Mouse (Mus musculus) olfactory bulb, adult 2 months (tissue): Measurements from ENCODE around the gene Mogs. TPM values are rescaled to one million over a fixed set of nuclear protein-coding genes. Genes with fewer than 3 reads are reported as not detected.

Experiments used
- H3K27ac ChIP-seq: fragments of 200-500 bp; 2 replicates; pipeline ENCODE4 v1.5.1; 2012; ENCODE audit warnings: low read depth, low read length; ENCODE audit not compliant: insufficient read depth
- H3K4me1 ChIP-seq: fragments of 200-500 bp; 2 replicates; pipeline ENCODE4 v1.6.1; 2012; ENCODE audit warnings: low read length; ENCODE audit not compliant: control insufficient read depth, insufficient read depth
- H3K4me3 ChIP-seq: fragments of 200-500 bp; 2 replicates; pipeline ENCODE4 v1.5.1; 2012; ENCODE audit warnings: mild to moderate bottlenecking, low read depth, low read length, moderate library complexity; ENCODE audit not compliant: insufficient read depth
- CTCF ChIP-seq: fragments of 200-500 bp; IDR thresholded peaks from 2 replicates; pipeline ENCODE4 v1.5.1; 2012; ENCODE audit warnings: low read depth, mild to moderate bottlenecking, low read length, moderate library complexity; ENCODE audit not compliant: insufficient read depth
- POLR2A ChIP-seq: fragments of 200-500 bp; IDR thresholded peaks from 2 replicates; pipeline ENCODE4 v1.6.1; 2012; ENCODE audit warnings: mild to moderate bottlenecking, low read depth, low read length, moderate library complexity; ENCODE audit not compliant: insufficient read depth
- WGBS: fragments of 180-500 bp; shearing (Covaris S2); methylation state at CpG from one replicate; pipeline ENCODE4 v1.1.7; 2018; 5-methylcytosine and 5-hydroxymethylcytosine counted together
- polyA plus RNA-seq: library from polyadenylated mRNA; stranded (reverse); fragments of >200 nt; gene quantifications from 2 replicates; pipeline ENCODE4 v1.2.4, GENCODE M21; 2012; ENCODE audit warnings: low replicate concordance; ENCODE audit not compliant: missing spikeins, insufficient read depth, insufficient read length

The Mogs gene
- polyA plus RNA-seq, 1 experiment: not detected

DNA sequence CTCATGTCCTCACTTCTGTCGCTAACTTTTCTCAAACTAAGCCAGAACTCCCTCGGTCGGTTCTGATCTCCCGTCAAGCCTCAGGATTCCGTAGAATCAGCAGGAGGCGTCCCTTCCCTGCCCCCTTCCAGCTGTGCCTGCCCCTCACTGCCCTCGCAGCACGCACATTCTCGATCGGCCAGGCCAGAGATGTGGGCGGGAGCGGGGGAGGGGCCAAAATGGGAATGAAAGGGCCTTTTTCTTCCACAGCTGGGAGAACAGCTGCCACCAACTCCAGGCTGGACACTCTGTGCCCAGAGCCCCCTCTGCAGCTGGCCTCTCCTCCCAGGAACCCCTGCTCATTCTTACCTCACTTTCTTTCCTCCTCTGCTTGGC lies 22.3 kb downstream of the Mogs start:
- peak overlapping the region; percentile 44 for H3K4me3 ChIP-seq
- H3K27ac ChIP-seq: peak overlapping the region; percentile 56
- WGBS: 8% methylated on average over 12 of the region's 12 CpGs
- no peak for TF ChIP-seq POLR2A
- no peak for TF ChIP-seq CTCF
- H3K4me1 ChIP-seq: peaks cover 28% of the 10 kb centered on the region

DNA sequence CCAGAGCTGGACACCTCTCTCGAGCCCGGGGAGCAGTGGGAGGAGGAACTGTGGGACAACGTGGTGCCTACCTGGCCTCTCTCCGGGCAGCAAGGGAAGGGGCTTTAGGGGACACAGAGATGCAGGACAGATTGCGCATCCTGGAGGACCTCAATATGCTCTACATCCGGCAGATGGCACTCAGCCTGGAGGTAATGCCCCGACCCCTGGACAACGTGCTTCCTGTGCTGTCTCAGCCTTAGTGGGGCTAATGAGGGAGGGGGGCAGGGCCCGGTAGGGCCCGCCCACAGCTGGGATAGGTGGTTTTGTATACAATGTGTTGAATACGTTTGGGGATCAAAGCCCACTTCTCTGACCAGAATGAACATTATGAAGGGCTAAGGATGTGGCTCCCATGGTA lies 22.8 kb downstream of the Mogs start:
- Histone ChIP-seq H3K27ac (peak overlapping the region; percentile 56), H3K4me1 (peaks cover 31% of the 10 kb centered on the region), H3K4me3 (peak overlapping the region; percentile 27)
- TF ChIP-seq CTCF (no peak), POLR2A (no peak)
- 10% methylated on average over 11 of the region's 11 CpGs for WGBS

DNA sequence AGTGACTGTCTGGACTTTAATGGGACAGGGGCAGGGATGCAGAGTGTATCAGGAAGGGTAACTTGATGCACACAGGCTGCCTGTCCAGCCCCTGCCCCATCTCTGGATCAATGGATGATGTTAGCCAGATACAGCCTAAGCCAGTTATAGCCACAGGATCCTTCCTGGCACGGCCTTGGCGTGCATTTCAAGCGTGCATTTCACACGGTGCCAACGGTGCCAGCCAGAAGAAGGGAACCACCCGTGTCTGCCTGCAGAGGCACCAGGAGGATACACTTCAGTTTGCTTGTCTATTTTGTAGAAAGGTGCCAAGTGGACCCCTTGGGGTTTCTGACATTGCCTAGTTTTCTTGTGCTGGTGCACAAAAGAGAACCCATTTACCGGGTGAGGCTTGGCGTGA lies 24.7 kb downstream of the Mogs start:
- Histone ChIP-seq H3K27ac (no peak overlapping the region), H3K4me3 (no peak overlapping the region), H3K4me1 (peaks cover 32% of the 10 kb centered on the region)
- 77% methylated on average over 8 of the region's 8 CpGs for WGBS
- TF ChIP-seq POLR2A (no peak), CTCF (no peak)

DNA sequence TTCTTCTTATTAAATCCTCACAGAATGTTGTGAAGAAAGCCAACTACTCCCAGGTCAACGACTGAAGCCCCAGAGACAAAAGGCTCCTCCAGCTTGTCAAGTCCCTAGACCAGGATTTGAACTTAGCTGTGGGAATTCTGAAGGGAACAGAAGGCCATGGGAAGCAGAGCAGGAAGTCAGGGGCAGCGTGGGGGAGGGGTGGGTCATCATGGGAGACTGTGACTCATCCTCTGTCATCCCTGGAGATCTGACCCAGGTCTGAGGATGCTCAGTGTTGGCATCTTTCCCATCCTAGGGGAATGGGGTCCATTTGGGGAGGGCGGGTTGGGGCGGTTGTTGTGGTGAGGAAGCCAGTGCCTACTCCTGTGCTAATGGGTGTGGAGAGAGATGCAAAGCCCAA lies 26.3 kb downstream of the Mogs start:
- Histone ChIP-seq H3K4me1 (peaks cover 29% of the 10 kb centered on the region), H3K27ac (peak overlapping the region; percentile 91), H3K4me3 (peak overlapping the region; percentile 53)
- TF ChIP-seq CTCF (no peak), POLR2A (no peak)
- 53% methylated on average over 4 of the region's 4 CpGs for WGBS

DNA sequence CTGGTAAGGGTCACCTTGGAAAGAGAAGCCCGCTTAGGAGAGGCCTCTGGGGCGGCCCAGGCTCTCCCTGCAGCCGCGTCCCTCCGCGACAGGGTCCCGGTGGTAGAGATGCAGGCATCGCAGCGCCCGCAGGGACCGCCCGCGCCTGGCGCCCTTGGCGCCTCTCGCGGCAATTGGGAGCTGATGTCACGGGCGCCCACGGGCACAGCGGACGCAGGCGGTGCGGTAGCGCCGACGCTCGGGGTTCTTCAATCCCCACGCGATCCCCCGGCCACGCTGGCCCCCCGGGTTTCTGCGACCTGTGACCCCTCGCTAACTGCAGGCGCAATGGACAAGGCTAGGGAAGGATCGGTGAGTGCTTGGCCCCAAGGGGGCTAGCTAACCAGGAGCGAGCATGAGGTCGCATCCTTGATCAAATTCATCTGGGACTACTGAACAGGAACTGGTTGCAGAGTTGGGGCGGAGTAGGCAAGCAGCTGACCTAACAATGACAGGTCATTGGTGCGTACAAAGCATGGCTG lies 27.0 kb downstream of the Mogs start:
- 3% methylated on average over 41 of the region's 41 CpGs for WGBS
- TF ChIP-seq CTCF (no peak), POLR2A (peak; percentile 78)
- Histone ChIP-seq H3K4me3 (peak overlapping the region; percentile 53), H3K4me1 (peaks cover 26% of the 10 kb centered on the region), H3K27ac (peak overlapping the region; percentile 91)

DNA sequence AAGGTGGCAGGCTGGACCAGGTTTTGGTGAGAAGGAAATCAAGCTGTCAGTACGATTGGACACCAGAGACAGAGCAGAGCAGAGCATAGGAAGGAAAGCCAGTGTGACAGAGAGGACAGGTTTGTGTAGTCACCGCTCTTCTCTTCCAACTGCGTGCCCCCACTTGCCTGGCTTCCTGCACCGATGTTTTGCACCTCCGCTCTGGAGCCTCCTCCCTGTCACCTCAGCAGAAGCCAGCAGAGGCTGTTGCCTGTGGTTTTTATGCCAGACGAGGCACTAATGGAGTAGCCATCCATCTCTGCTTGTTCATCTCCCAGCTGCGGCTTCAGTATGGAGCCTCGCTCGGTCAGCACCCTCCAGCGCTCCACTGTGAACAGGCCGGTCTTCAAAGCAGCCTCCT lies 27.6 kb downstream of the Mogs start:
- H3K4me1 ChIP-seq: peaks cover 24% of the 10 kb centered on the region
- peak overlapping the region; percentile 53 for H3K4me3 ChIP-seq
- no peak for TF ChIP-seq POLR2A
- TF ChIP-seq CTCF: no peak
- WGBS: 65% methylated on average over 11 of the region's 11 CpGs
- H3K27ac ChIP-seq: 0 out of 2 replicates have a peak overlapping the region, but pooled peaks have one; percentile 41

DNA sequence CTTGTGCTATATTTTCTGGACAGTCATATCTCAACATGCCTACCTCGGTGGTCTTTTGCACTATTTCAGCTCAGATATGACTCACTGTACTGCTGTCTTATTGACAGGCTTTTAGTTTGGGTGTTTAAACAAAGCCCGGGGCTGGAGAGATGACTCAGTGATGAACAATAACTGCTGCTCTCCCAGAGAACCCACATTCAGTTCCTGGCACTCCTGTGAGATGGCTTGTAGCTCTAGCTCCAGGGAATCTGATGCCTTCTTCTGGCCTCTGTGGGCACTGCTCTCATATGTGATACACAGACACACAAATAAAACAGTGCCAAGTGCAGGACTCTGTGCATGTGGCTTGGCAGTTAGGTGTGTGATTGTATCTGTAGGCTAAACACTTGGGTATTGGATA lies 29.9 kb downstream of the Mogs start:
- WGBS: 27% methylated on average over 2 of the region's 2 CpGs
- H3K4me3 ChIP-seq: no peak overlapping the region
- no peak overlapping the region for H3K27ac ChIP-seq
- no peak for TF ChIP-seq POLR2A
- no peak for TF ChIP-seq CTCF
- H3K4me1 ChIP-seq: peaks cover 25% of the 10 kb centered on the region

DNA sequence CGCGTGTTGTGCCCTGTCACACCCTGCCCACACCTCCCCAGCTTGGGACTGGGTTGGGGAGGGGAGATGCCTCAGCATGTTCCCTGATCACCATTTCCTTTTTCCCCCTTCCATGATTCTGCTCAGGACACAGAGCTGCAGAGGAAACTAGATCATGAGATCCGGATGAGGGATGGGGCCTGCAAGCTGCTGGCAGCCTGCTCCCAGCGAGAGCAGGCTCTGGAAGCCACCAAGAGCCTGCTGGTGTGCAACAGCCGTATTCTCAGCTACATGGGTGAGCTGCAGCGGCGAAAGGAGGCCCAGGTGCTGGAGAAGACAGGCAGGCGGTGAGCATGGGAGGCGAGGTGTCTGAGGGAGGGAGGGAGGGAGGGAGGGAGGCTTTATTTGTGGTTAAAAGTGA lies 30.5 kb downstream of the Mogs start:
- TF ChIP-seq CTCF (no peak), POLR2A (no peak)
- 72% methylated on average over 9 of the region's 9 CpGs for WGBS
- Histone ChIP-seq H3K4me1 (peaks cover 25% of the 10 kb centered on the region), H3K4me3 (no peak overlapping the region), H3K27ac (no peak overlapping the region)

DNA sequence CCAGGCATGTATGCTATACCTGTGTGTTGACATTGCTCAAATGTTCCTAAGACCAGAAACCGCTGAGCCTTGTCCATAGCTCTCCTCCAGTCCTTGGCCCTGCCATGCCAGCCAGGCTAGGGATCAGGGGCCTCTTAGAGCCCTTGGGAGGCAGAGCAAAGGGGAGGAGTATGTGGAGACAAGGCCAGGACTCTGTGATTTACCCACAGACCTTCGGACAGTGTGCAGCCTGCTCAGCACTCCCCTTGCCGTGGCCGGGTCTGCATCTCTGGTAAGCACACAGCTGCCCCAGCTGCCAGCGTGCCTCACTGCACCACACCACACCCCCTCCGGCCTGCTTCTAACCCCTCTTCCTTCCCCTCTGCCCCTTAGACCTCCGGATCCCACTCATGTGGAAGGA lies 32.0 kb downstream of the Mogs start:
- TF ChIP-seq POLR2A (no peak), CTCF (no peak)
- no peak overlapping the region for H3K27ac ChIP-seq
- WGBS: 60% methylated on average over 7 of the region's 7 CpGs
- peaks cover 19% of the 10 kb centered on the region for H3K4me1 ChIP-seq
- H3K4me3 ChIP-seq: no peak overlapping the region

DNA sequence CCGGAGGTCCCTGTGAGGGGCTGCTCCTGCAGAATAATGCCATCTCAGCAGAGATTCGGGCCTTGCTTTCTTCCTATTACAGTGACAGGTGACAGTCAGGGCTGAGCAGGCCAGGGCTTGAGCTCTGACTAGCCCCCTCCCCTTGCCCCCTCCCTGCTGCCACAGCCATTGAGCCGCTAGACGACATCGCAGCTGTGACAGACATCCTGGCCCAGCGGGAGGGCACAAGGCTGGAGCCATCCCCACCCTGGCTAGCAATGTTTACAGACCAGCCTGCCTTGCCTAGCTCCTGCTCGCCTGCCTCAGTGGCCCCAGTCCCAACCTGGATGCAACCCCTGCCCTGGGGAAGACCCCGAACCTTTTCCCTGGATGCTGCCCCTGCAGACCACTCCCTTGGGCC lies 36.4 kb downstream of the Mogs start:
- Histone ChIP-seq H3K27ac (no peak overlapping the region), H3K4me1 (peaks cover 20% of the 10 kb centered on the region), H3K4me3 (no peak overlapping the region)
- WGBS: 39% methylated on average over 8 of the region's 8 CpGs
- TF ChIP-seq POLR2A (no peak), CTCF (no peak)
